Mouse (Mus musculus) adrenal gland, postnatal 25 days (tissue): ENCODE measurements around the gene Pnmt. TPM values are rescaled to one million over a fixed set of nuclear protein-coding genes. Genes with fewer than 3 reads are reported as not detected.

Experiments
- DNase-seq: peaks from one replicate; pipeline ENCODE4 v3.0.0; 2021; ENCODE audit warnings: mixed read lengths
- long read RNA-seq: library from polyadenylated mRNA; stranded (forward); transcript quantifications from one replicate; pipeline ENCODE4 v2.0.0, GENCODE M21; 2021
- total RNA-seq: library from RNA; stranded (reverse); gene quantifications from 2 replicates; pipeline ENCODE4 v1.2.3, GENCODE M21; 2021

The Pnmt gene
- 458 and 547 TPM in 2 replicates for total RNA-seq
- long read RNA-seq, transcript Pnmt-201 (3 exons, 1,154 nt): major isoform, 194 of 207 reads
- long read RNA-seq, partial matches to known transcripts: 7 of 207 reads
- long read RNA-seq, other reads (novel, unspliced or antisense): 6 of 207 reads

- DNase-seq: no peak
Measured at GRCm38 (mm10) chr11:98385638-98386585, at the start of gene Pnmt. TSS of gene Pnmt (plus strand) at chr11:98386450.

GRCm38 (mm10) chr11:98338507-98338961 is 47.7 kb upstream of the Pnmt start:
- DNase-seq: peak; percentile 66

- DNase-seq: no peak
Measured at GRCm38 (mm10) chr11:98339071-98339501, 47.2 kb upstream of the Pnmt start.

- no peak for DNase-seq
Measured at GRCm38 (mm10) chr11:98339679-98340287, 46.5 kb upstream of the Pnmt start.

GRCm38 (mm10) chr11:98340597-98340996 is 45.7 kb upstream of the Pnmt start:
- DNase-seq: no peak

GRCm38 (mm10) chr11:98341174-98341573 is 45.1 kb upstream of the Pnmt start:
- no peak for DNase-seq

GRCm38 (mm10) chr11:98342000-98342945 is 44.0 kb upstream of the Pnmt start:
- DNase-seq: peak; percentile 92

- peak; percentile 85 for DNase-seq
Measured at GRCm38 (mm10) chr11:98345253-98345652, 41.0 kb upstream of the Pnmt start.

- DNase-seq: no peak
Measured at GRCm38 (mm10) chr11:98346168-98346567, 40.1 kb upstream of the Pnmt start.

- no peak for DNase-seq
Measured at GRCm38 (mm10) chr11:98347385-98348082, 38.7 kb upstream of the Pnmt start.

- peak; percentile 59 for DNase-seq
Measured at GRCm38 (mm10) chr11:98348083-98348961, 37.9 kb upstream of the Pnmt start, which contains the start of gene Ppp1r1b. TSS of gene Ppp1r1b (plus strand) at chr11:98348404.

GRCm38 (mm10) chr11:98349308-98349707 is 36.9 kb upstream of the Pnmt start:
- no peak for DNase-seq

GRCm38 (mm10) chr11:98352272-98352990 is 33.8 kb upstream of the Pnmt start:
- no peak for DNase-seq

- no peak for DNase-seq
Measured at GRCm38 (mm10) chr11:98353651-98354211, 32.5 kb upstream of the Pnmt start.

- DNase-seq: no peak
Measured at GRCm38 (mm10) chr11:98354445-98354844, 31.8 kb upstream of the Pnmt start.

GRCm38 (mm10) chr11:98355732-98356299 is 30.4 kb upstream of the Pnmt start:
- no peak for DNase-seq

GRCm38 (mm10) chr11:98356625-98357394 is 29.4 kb upstream of the Pnmt start:
- no peak for DNase-seq
